Mouse (Mus musculus) bone marrow, adult 2 months (tissue): ENCODE results near the gene Hic1. TPM values are rescaled to one million over a fixed set of nuclear protein-coding genes. Genes with fewer than 3 reads are reported as not detected.
A peak's percentile ranks its signal among the peaks of the same experiment; 100 is the strongest.

Experiments used
- H3K27ac ChIP-seq: fragments of 200-500 bp; 2 replicates; pipeline ENCODE4 v1.5.1; 2012; ENCODE audit warnings: low read depth, mild to moderate bottlenecking, control low read depth, inconsistent platforms, low read length; ENCODE audit not compliant: control insufficient read depth, poor library complexity, insufficient read depth
- H3K4me1 ChIP-seq: fragments of 200-500 bp; 2 replicates; pipeline ENCODE4 v1.6.1; 2011; ENCODE audit warnings: low read length; ENCODE audit not compliant: control insufficient read depth, insufficient read depth
- H3K4me3 ChIP-seq: fragments of 200-500 bp; replicated peaks from 2 replicates; pipeline ENCODE3; 2011; ENCODE audit warnings: mild to moderate bottlenecking, low read depth, low read length, control low read depth; ENCODE audit not compliant: control insufficient read depth
- CTCF ChIP-seq: fragments of 200-500 bp; IDR thresholded peaks from 2 replicates; pipeline ENCODE4 v1.5.1; 2011; ENCODE audit warnings: low read length, control low read depth; ENCODE audit not compliant: control insufficient read depth, insufficient read depth
- POLR2A ChIP-seq: fragments of 200-500 bp; IDR thresholded peaks from 2 replicates; pipeline ENCODE4 v1.6.1; 2011; ENCODE audit warnings: low read depth, mild to moderate bottlenecking, control low read depth, low read length, borderline replicate concordance; ENCODE audit not compliant: control insufficient read depth
- WGBS: fragments of 180-500 bp; shearing (Covaris S2); methylation state at CpG from one replicate; pipeline ENCODE4 v1.1.7; 2018; 5-methylcytosine and 5-hydroxymethylcytosine counted together
- polyA plus RNA-seq: library from polyadenylated mRNA; stranded (reverse); fragments of >200 nt; gene quantifications from 2 replicates; pipeline ENCODE4 v1.2.4, GENCODE M21; 2011; ENCODE audit warnings: low replicate concordance; ENCODE audit not compliant: missing spikeins, insufficient read depth, insufficient read length

Gene Hic1
- polyA plus RNA-seq, 1 experiment = not detected

GRCm38 (mm10) chr11:75194850-75195461 lies 25.6 kb upstream of the Hic1 start:
- Histone ChIP-seq H3K4me3 (peak overlapping the region; percentile 33), H3K4me1 (no peaks in the 10 kb centered on the region)
- WGBS = 1% methylated on average over 39 of the region's 39 CpGs

GRCm38 (mm10) chr11:75194121-75194849 lies 25.0 kb upstream of the Hic1 start:
- under 1% methylated on average over 52 of the region's 52 CpGs for WGBS
- Histone ChIP-seq H3K4me1 (no peaks in the 10 kb centered on the region), H3K27ac (no peak overlapping the region; the same call in 1 of the 2 replicates), H3K4me3 (peak overlapping the region; percentile 30)
- TF ChIP-seq POLR2A (no peak), CTCF (no peak)

More at GRCm38 (mm10) chr11:75194850-75195461, 25.6 kb upstream of the Hic1 start:
- no peak overlapping the region for H3K27ac ChIP-seq
- TF ChIP-seq CTCF (no peak), POLR2A (no peak)

- H3K4me3 ChIP-seq = peak within 1 kb of the TSS; percentile 30
- no peaks in the 10 kb centered on the region for H3K4me1 ChIP-seq
- TF ChIP-seq CTCF = no peak
- no peak; the same call in 1 of the 2 replicates for TF ChIP-seq POLR2A
- peak within 1 kb of the TSS; percentile 24; the same call in 1 of the 2 replicates for H3K27ac ChIP-seq
- WGBS = 1% methylated on average over 82 of the region's 84 CpGs
These were observed 24.1 kb upstream of the Hic1 start, which contains the start of gene Rtn4rl1 for GRCm38 (mm10) chr11:75193256-75194071. Rtn4rl1 (plus strand) TSS chr11:75193783.

GRCm38 (mm10) chr11:75192336-75193214 lies 23.3 kb upstream of the Hic1 start:
- TF ChIP-seq CTCF = peak; percentile 63
- TF ChIP-seq POLR2A = no peak
- WGBS = 28% methylated on average over 13 of the region's 13 CpGs
- no peak overlapping the region for H3K27ac ChIP-seq
- H3K4me3 ChIP-seq = no peak overlapping the region
- H3K4me1 ChIP-seq = no peaks in the 10 kb centered on the region

- H3K4me3 ChIP-seq = no peak overlapping the region
- no peaks in the 10 kb centered on the region for H3K4me1 ChIP-seq
- no peak overlapping the region for H3K27ac ChIP-seq
- TF ChIP-seq POLR2A = no peak
- no peak for TF ChIP-seq CTCF
- WGBS = 73% methylated on average over 6 of the region's 6 CpGs
These were observed 22.5 kb upstream of the Hic1 start for GRCm38 (mm10) chr11:75191841-75192240.

- no peak within 1 kb of the TSS; the same call in 1 of the 2 replicates for H3K27ac ChIP-seq
- WGBS = 79% methylated on average over 5 of the region's 5 CpGs
- TF ChIP-seq CTCF (no peak), POLR2A (no peak)
- H3K4me3 ChIP-seq = peak within 1 kb of the TSS; percentile 92
- no peaks in the 10 kb centered on the region for H3K4me1 ChIP-seq
These were observed 21.7 kb upstream of the Hic1 start, which contains the start of gene Dph1 for GRCm38 (mm10) chr11:75190905-75191441. Dph1 (minus strand) TSS chr11:75191241.

- Histone ChIP-seq H3K4me3 (peak overlapping the region; percentile 92), H3K27ac (no peak overlapping the region; the same call in 1 of the 2 replicates), H3K4me1 (no peaks in the 10 kb centered on the region)
- WGBS = 1% methylated on average over 24 of the region's 24 CpGs
- TF ChIP-seq POLR2A = peak; percentile 59; the same call in 1 of the 2 replicates
- peak; percentile 21; the same call in 1 of the 2 replicates for TF ChIP-seq CTCF
These were observed 21.0 kb upstream of the Hic1 start for GRCm38 (mm10) chr11:75190371-75190724.
